Mouse (Mus musculus) embryonic facial prominence, embryonic 14.5 days (tissue): ENCODE measurements around the gene Fam168b. TPM values are rescaled to one million over a fixed set of nuclear protein-coding genes. Genes with fewer than 3 reads are reported as not detected.
A peak's percentile ranks its signal among the peaks of the same experiment; 100 is the strongest.

Source experiments
- ATAC-seq: fragments of 200-750 bp; cut with Nextera tagmentation; 2 replicates; pipeline ENCODE4 v1.8.0; 2017; ENCODE audit warnings: low read depth, moderate number of reproducible peaks, moderate TSS enrichment
- DNase-seq: peaks from one replicate; pipeline ENCODE4 v3.0.0-alpha.2; 2015; ENCODE audit warnings: low spot score
- H3K27ac ChIP-seq: fragments of 300-500 bp; sonication (generic); replicated peaks from 2 replicates; pipeline ENCODE4 v1.5.1; 2014; ENCODE audit warnings: low read depth, mild to moderate bottlenecking, low read length, moderate library complexity
- H3K27me3 ChIP-seq: fragments of 300-500 bp; sonication (generic); replicated peaks from 2 replicates; pipeline ENCODE4 v1.6.1; 2014; ENCODE audit warnings: low read length; ENCODE audit not compliant: control insufficient read depth, insufficient read depth
- H3K36me3 ChIP-seq: fragments of 300-500 bp; sonication (generic); 2 replicates; pipeline ENCODE4 v1.6.1; 2014; ENCODE audit warnings: low read length, mixed read lengths; ENCODE audit not compliant: control insufficient read depth, insufficient read depth
- H3K4me1 ChIP-seq: fragments of 300-500 bp; sonication (generic); 2 replicates; pipeline ENCODE4 v1.6.1; 2014; ENCODE audit warnings: antibody characterized with exemption, low read length; ENCODE audit not compliant: control insufficient read depth, insufficient read depth
- H3K4me2 ChIP-seq: fragments of 300-500 bp; sonication (generic); 2 replicates; pipeline ENCODE4 v1.6.1; 2014; ENCODE audit warnings: low read depth, mild to moderate bottlenecking, low read length, moderate library complexity, mixed read lengths
- H3K4me3 ChIP-seq: fragments of 300-500 bp; sonication (generic); 2 replicates; pipeline ENCODE4 v1.5.1; 2014; ENCODE audit warnings: low read depth, mild to moderate bottlenecking, low read length
- H3K9ac ChIP-seq: fragments of 300-500 bp; sonication (generic); 2 replicates; pipeline ENCODE4 v1.6.1; 2014; ENCODE audit warnings: low read depth, mild to moderate bottlenecking, low read length, moderate library complexity, mixed read lengths
- H3K9me3 ChIP-seq: fragments of 300-500 bp; sonication (generic); 2 replicates; pipeline ENCODE4 v1.6.1; 2016; ENCODE audit warnings: low read length; ENCODE audit not compliant: control insufficient read depth
- WGBS: fragments of 180-500 bp; shearing (Covaris S2); extraction: QIAGEN DNeasy Blood & Tissue Kit; methylation state at CpG from one replicate; pipeline ENCODE4 v1.1.7; 2014; 5-methylcytosine and 5-hydroxymethylcytosine counted together
- polyA plus RNA-seq: library from polyadenylated mRNA; unstranded; fragments of >200 nt; fragmentation: Nextera tagmentation; extraction: Ambion mirVana; gene quantifications from 2 replicates; pipeline ENCODE4 v1.2.1, GENCODE M21; 2014

Fam168b gene
- polyA plus RNA-seq, 1 experiment from 2014 or later: 68.1 TPM

DNA sequence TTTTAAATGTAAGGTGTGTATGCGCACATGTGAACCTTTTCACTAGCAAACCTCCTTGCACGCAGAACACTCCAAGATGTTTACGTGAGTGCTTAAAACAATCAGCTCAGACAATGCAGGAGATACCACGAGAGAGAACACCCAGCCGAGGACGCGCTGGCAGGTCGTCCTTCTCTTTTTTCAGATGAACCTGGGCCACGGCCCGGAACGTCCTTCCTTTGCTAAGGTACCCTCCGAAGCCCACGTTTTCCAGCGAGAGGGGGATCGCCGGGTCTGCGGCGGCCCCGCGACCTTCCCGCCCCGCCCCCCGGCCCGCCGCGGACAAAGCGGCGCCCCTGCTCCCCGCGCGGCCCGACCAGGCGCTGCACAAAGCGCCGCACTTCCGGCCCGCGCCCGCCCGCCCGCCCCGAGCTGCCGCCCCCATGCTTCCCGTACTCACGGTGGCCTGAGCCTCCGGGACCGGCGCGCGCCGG is 440 bp downstream of the Fam168b start:
- DNase-seq: peak; percentile 75
- Histone ChIP-seq H3K36me3 (no peaks in the 10 kb centered on the region), H3K4me3 (peak overlapping the region; percentile 84), H3K27me3 (no peaks in the 10 kb centered on the region), H3K4me2 (peak overlapping the region; percentile 96), H3K9me3 (no peaks in the 10 kb centered on the region), H3K9ac (peak overlapping the region; percentile 97), H3K4me1 (peaks cover 18% of the 10 kb centered on the region; the same call in 1 of the 2 replicates), H3K27ac (peak overlapping the region; percentile 98)
- ATAC-seq: peak; percentile 91
- 1% methylated on average over 20 of the region's 51 CpGs for WGBS

GRCm38 (mm10) chr1:34841709-34842388 is 1.0 kb downstream of the Fam168b start:
- DNase-seq: peak; percentile 39
- H3K9me3 ChIP-seq: no peaks in the 10 kb centered on the region
- peak overlapping the region; percentile 98 for H3K27ac ChIP-seq
- peak overlapping the region; percentile 96 for H3K4me2 ChIP-seq
- no peaks in the 10 kb centered on the region for H3K36me3 ChIP-seq
- no peaks in the 10 kb centered on the region for H3K27me3 ChIP-seq
- peak overlapping the region; percentile 97 for H3K9ac ChIP-seq
- peaks cover 18% of the 10 kb centered on the region; the same call in 1 of the 2 replicates for H3K4me1 ChIP-seq
- under 1% methylated on average over 12 of the region's 12 CpGs for WGBS
- peak overlapping the region; percentile 84 for H3K4me3 ChIP-seq
- no peak for ATAC-seq

- no peak overlapping the region for H3K27ac ChIP-seq
- H3K9ac ChIP-seq: no peak overlapping the region
- H3K27me3 ChIP-seq: no peaks in the 10 kb centered on the region
- H3K4me2 ChIP-seq: no peak overlapping the region
- H3K9me3 ChIP-seq: no peaks in the 10 kb centered on the region
- peaks cover 20% of the 10 kb centered on the region; the same call in 1 of the 2 replicates for H3K36me3 ChIP-seq
- H3K4me3 ChIP-seq: no peak overlapping the region
- peaks cover 18% of the 10 kb centered on the region; the same call in 1 of the 2 replicates for H3K4me1 ChIP-seq
- ATAC-seq: no peak
- 63% methylated on average over 12 of the region's 12 CpGs for whole genome bisulfite sequencing
- DNase-seq: no peak
These were observed 3.6 kb downstream of the Fam168b start for GRCm38 (mm10) chr1:34839241-34839640.

DNA sequence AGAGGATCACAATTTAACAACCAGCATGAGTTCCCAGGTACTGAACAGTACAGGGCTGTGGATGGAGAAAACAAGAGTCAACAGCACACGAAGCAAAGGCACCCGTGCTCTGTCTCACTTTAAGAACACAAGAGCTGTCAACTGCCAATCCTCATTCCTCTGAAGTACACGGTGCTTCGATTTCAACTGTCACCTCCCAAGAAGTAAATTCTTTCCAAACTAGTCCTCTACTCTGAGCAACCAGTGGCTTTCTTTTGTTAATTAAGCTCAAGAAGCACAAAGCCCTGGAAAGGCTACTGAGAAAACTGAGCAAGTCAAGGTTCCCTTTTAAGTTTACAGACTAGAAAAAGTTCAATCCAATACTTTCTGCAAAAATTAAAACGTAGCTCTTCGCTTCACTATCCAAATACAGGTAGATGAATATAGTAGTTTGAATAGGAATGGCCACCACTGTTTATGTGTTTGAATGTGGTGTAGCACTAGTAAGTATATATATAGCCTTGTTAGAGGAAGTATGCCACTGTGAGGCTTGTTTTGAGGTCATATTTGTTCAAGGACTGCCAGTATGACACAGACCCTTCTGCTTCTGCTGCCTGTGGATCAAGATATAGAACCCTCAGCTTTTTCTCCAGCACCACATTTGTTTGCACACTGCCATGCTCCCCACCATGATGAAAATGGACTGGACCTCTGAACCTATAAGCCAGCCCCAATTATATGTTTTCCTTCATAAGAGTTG is 4.7 kb downstream of the Fam168b start:
- Histone ChIP-seq H3K9ac (no peak overlapping the region; the same call in 1 of the 2 replicates), H3K4me2 (no peak overlapping the region), H3K36me3 (peaks cover 23% of the 10 kb centered on the region), H3K9me3 (no peaks in the 10 kb centered on the region), H3K4me1 (peaks cover 18% of the 10 kb centered on the region; the same call in 1 of the 2 replicates), H3K27ac (no peak overlapping the region), H3K4me3 (no peak overlapping the region), H3K27me3 (no peaks in the 10 kb centered on the region)
- DNase-seq: no peak
- ATAC-seq: no peak
- whole genome bisulfite sequencing: 62% methylated on average over 6 of the region's 6 CpGs

GRCm38 (mm10) chr1:34834904-34835303 is 8.0 kb downstream of the Fam168b start:
- Histone ChIP-seq H3K36me3 (peaks cover 36% of the 10 kb centered on the region), H3K4me3 (no peak overlapping the region), H3K9ac (no peak overlapping the region), H3K9me3 (no peaks in the 10 kb centered on the region), H3K4me2 (no peak overlapping the region), H3K27me3 (no peaks in the 10 kb centered on the region), H3K27ac (no peak overlapping the region), H3K4me1 (0 out of 2 replicates have a peak, but pooled peaks cover 3% of the 10 kb centered on the region)
- no peak for DNase-seq
- ATAC-seq: no peak
- 79% methylated on average over 2 of the region's 2 CpGs for WGBS

DNA sequence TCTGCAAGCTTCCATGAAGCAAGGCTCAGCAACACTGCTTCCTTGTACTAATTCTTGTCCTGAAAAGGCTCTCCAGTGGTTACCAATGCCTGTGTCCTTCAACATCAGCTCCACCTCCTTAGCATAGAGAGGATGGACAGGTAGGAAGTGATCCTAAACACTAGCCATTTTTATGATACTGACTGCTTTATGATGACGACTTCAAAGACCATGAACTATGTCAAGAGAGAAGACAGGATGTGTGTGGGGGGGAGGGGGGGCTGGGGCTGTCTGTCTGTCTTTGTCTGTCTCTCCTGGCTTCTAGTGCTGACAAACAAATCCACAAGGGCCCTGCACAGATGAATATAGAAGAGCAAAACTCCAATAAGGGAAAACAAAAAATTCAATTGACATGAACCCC is 11.5 kb downstream of the Fam168b start:
- Histone ChIP-seq H3K36me3 (peaks cover 54% of the 10 kb centered on the region), H3K27me3 (no peaks in the 10 kb centered on the region), H3K4me1 (no peaks in the 10 kb centered on the region), H3K9me3 (no peaks in the 10 kb centered on the region), H3K4me2 (no peak overlapping the region), H3K4me3 (no peak overlapping the region), H3K9ac (no peak overlapping the region), H3K27ac (no peak overlapping the region)
- DNase-seq (no peak), ATAC-seq (no peak)
- WGBS: 69% methylated on average over 1 of the region's 1 CpGs

GRCm38 (mm10) chr1:34830934-34831333 is 11.9 kb downstream of the Fam168b start:
- Histone ChIP-seq H3K27me3 (no peaks in the 10 kb centered on the region), H3K27ac (no peak overlapping the region), H3K9ac (no peak overlapping the region), H3K9me3 (no peaks in the 10 kb centered on the region), H3K4me1 (no peaks in the 10 kb centered on the region), H3K36me3 (peaks cover 54% of the 10 kb centered on the region), H3K4me3 (no peak overlapping the region), H3K4me2 (no peak overlapping the region)
- WGBS: 71% methylated on average over 2 of the region's 2 CpGs
- DNase-seq (no peak), ATAC-seq (no peak)

GRCm38 (mm10) chr1:34828528-34829294 is 14.2 kb downstream of the Fam168b start:
- WGBS: 91% methylated on average over 5 of the region's 5 CpGs
- no peaks in the 10 kb centered on the region for H3K4me1 ChIP-seq

More at GRCm38 (mm10) chr1:34828528-34829294, 14.2 kb downstream of the Fam168b start:
- Histone ChIP-seq H3K9ac (no peak overlapping the region), H3K9me3 (no peaks in the 10 kb centered on the region), H3K27me3 (no peaks in the 10 kb centered on the region), H3K4me3 (no peak overlapping the region), H3K4me2 (no peak overlapping the region), H3K27ac (no peak overlapping the region), H3K36me3 (peaks cover 54% of the 10 kb centered on the region)
- DNase-seq (no peak), ATAC-seq (no peak)
